Mouse (Mus musculus) thymus, postnatal 0 days (tissue): ENCODE results near the gene Wnt2. TPM values are rescaled to one million over a fixed set of nuclear protein-coding genes. Genes with fewer than 3 reads are reported as not detected.

ENCODE experiments used
- DNase-seq: peaks from one replicate; pipeline ENCODE4 v3.0.0-alpha.2; 2015; ENCODE audit warnings: low spot score
- polyA plus RNA-seq: library from polyadenylated mRNA; unstranded; fragments of >200 nt; fragmentation: Nextera tagmentation; extraction: Ambion mirVana; gene quantifications from 2 replicates; pipeline ENCODE4 v1.2.1, GENCODE M21; 2015

Wnt2 gene
- 0.39 and 0.77 TPM in 2 replicates for polyA plus RNA-seq

- no peak for DNase-seq
These were observed at the start of gene Wnt2 for GRCm38 (mm10) chr6:18029746-18030656. TSS of gene Wnt2 (minus strand) at chr6:18030585.

GRCm38 (mm10) chr6:18078615-18079014 is 48.2 kb upstream of the Wnt2 start:
- no peak for DNase-seq

GRCm38 (mm10) chr6:18076986-18077385 is 46.6 kb upstream of the Wnt2 start:
- no peak for DNase-seq

- DNase-seq: no peak
These were observed 46.2 kb upstream of the Wnt2 start for GRCm38 (mm10) chr6:18076577-18076976.

GRCm38 (mm10) chr6:18057899-18058298 is 27.5 kb upstream of the Wnt2 start:
- DNase-seq: no peak

GRCm38 (mm10) chr6:18051702-18052101 is 21.3 kb upstream of the Wnt2 start:
- no peak for DNase-seq

- DNase-seq: no peak
These were observed 13.9 kb upstream of the Wnt2 start for GRCm38 (mm10) chr6:18044299-18044698.

GRCm38 (mm10) chr6:18043172-18043571 is 12.8 kb upstream of the Wnt2 start:
- no peak for DNase-seq

- DNase-seq: no peak
These were observed 1.9 kb upstream of the Wnt2 start for GRCm38 (mm10) chr6:18032271-18032670.

GRCm38 (mm10) chr6:18031509-18032010 is 1.2 kb upstream of the Wnt2 start:
- no peak for DNase-seq

GRCm38 (mm10) chr6:18030868-18031508 is 603 bp upstream of the Wnt2 start:
- DNase-seq: no peak

- no peak for DNase-seq
These were observed 6.1 kb downstream of the Wnt2 start for GRCm38 (mm10) chr6:18024133-18024794.

- DNase-seq: no peak
These were observed 17.0 kb downstream of the Wnt2 start for GRCm38 (mm10) chr6:18013346-18013745.

GRCm38 (mm10) chr6:18007356-18007755 is 23.0 kb downstream of the Wnt2 start:
- no peak for DNase-seq

GRCm38 (mm10) chr6:18002065-18002464 is 28.3 kb downstream of the Wnt2 start:
- no peak for DNase-seq

GRCm38 (mm10) chr6:17998497-17998896 is 31.9 kb downstream of the Wnt2 start:
- no peak for DNase-seq

GRCm38 (mm10) chr6:17994956-17995790 is 35.2 kb downstream of the Wnt2 start:
- no peak for DNase-seq

- no peak for DNase-seq
These were observed 38.8 kb downstream of the Wnt2 start for GRCm38 (mm10) chr6:17991625-17992024.

GRCm38 (mm10) chr6:17990173-17991028 is 40.0 kb downstream of the Wnt2 start:
- no peak for DNase-seq

- DNase-seq: no peak
These were observed 51.0 kb downstream of the Wnt2 start for GRCm38 (mm10) chr6:17979361-17979760.
